Mouse (Mus musculus): ENCODE results near the gene Hypk. TPM values are rescaled to one million over a fixed set of nuclear protein-coding genes. Genes with fewer than 3 reads are reported as not detected.

Hypk gene
- polyA plus RNA-seq, 1 experiment from 2014 or later, result 75.9 TPM

GRCm38 (mm10) chr2:121434854-121435253 is 18.2 kb upstream of the Hypk start:
- H3K36me3 ChIP-seq (ENCODE audit: control insufficient read depth, insufficient read depth, low read length), result peaks cover 41% of the 10 kb centered on the region
- no peaks in the 10 kb centered on the region for H3K9me3 ChIP-seq (ENCODE audit: control insufficient read depth, low read length)
- DNase-seq (ENCODE audit: low spot score) (no peak), ATAC-seq (ENCODE audit: low FRiP score, low TSS enrichment) (no peak)
- H3K4me3 ChIP-seq (ENCODE audit: low read depth, low read length), result no peak overlapping the region
- no peak overlapping the region for H3K27ac ChIP-seq (replicated peaks)
- TF ChIP-seq EP300 (optimal IDR thresholded peaks at IDR 0.05), result no peak
- peak; percentile 70 for TF ChIP-seq CTCF (IDR thresholded peaks at IDR 0.05; ENCODE audit: low read depth)
- H3K27me3 ChIP-seq (ENCODE audit: control insufficient read depth, insufficient read depth, low read length), result no peaks in the 10 kb centered on the region
- no peak overlapping the region for H3K4me2 ChIP-seq (replicated peaks; ENCODE audit: low read depth)
- 100% methylated on average over 1 of the region's 1 CpGs for WGBS
- H3K4me1 ChIP-seq (replicated peaks; ENCODE audit: control insufficient read depth, insufficient read depth), result no peaks in the 10 kb centered on the region
- H3K9ac ChIP-seq (ENCODE audit: low read length), result no peak overlapping the region

- no peak for DNase-seq (ENCODE audit: low spot score)
- Histone ChIP-seq H3K36me3 (ENCODE audit: control insufficient read depth, insufficient read depth, low read length) (peaks cover 6% of the 10 kb centered on the region; the same call in 1 of the 2 replicates), H3K27ac (replicated peaks) (no peak overlapping the region), H3K4me1 (replicated peaks; ENCODE audit: control insufficient read depth, insufficient read depth) (0 out of 2 replicates have a peak, but pooled peaks cover 5% of the 10 kb centered on the region), H3K4me2 (replicated peaks; ENCODE audit: low read depth) (no peak overlapping the region), H3K4me3 (ENCODE audit: low read depth, low read length) (no peak overlapping the region), H3K9me3 (ENCODE audit: control insufficient read depth, low read length) (no peaks in the 10 kb centered on the region), H3K9ac (ENCODE audit: low read length) (no peak overlapping the region), H3K27me3 (ENCODE audit: control insufficient read depth, insufficient read depth, low read length) (no peaks in the 10 kb centered on the region)
- ATAC-seq (ENCODE audit: low FRiP score, low TSS enrichment), result no peak
- 67% methylated on average over 4 of the region's 4 CpGs for WGBS
- TF ChIP-seq EP300 (optimal IDR thresholded peaks at IDR 0.05) (no peak), CTCF (IDR thresholded peaks at IDR 0.05; ENCODE audit: low read depth) (no peak)
Measured at GRCm38 (mm10) chr2:121439746-121440145, 13.3 kb upstream of the Hypk start.

- H3K4me3 ChIP-seq (ENCODE audit: low read depth, low read length), result no peak overlapping the region
- no peak overlapping the region for H3K4me2 ChIP-seq (replicated peaks; ENCODE audit: low read depth)
- ATAC-seq (ENCODE audit: low FRiP score, low TSS enrichment), result no peak
- H3K4me1 ChIP-seq (replicated peaks; ENCODE audit: control insufficient read depth, insufficient read depth), result 0 out of 2 replicates have a peak, but pooled peaks cover 5% of the 10 kb centered on the region
- H3K9ac ChIP-seq (ENCODE audit: low read length), result no peak overlapping the region
- H3K27me3 ChIP-seq (ENCODE audit: control insufficient read depth, insufficient read depth, low read length), result no peaks in the 10 kb centered on the region
- no peaks in the 10 kb centered on the region for H3K9me3 ChIP-seq (ENCODE audit: control insufficient read depth, low read length)
- no peak for DNase-seq (ENCODE audit: low spot score)
- TF ChIP-seq CTCF (IDR thresholded peaks at IDR 0.05; ENCODE audit: low read depth) (no peak), EP300 (optimal IDR thresholded peaks at IDR 0.05) (no peak)
- no peak overlapping the region for H3K27ac ChIP-seq (replicated peaks)
- 53% methylated on average over 5 of the region's 5 CpGs for WGBS
- peaks cover 6% of the 10 kb centered on the region; the same call in 1 of the 2 replicates for H3K36me3 ChIP-seq (ENCODE audit: control insufficient read depth, insufficient read depth, low read length)
Measured at GRCm38 (mm10) chr2:121440834-121441605, 12.1 kb upstream of the Hypk start.

- TF ChIP-seq EP300 (optimal IDR thresholded peaks at IDR 0.05) (no peak), CTCF (IDR thresholded peaks at IDR 0.05; ENCODE audit: low read depth) (no peak)
- Histone ChIP-seq H3K4me2 (replicated peaks; ENCODE audit: low read depth) (peak overlapping the region; percentile 91), H3K9ac (ENCODE audit: low read length) (peak overlapping the region; percentile 58), H3K9me3 (ENCODE audit: control insufficient read depth, low read length) (no peaks in the 10 kb centered on the region), H3K27ac (replicated peaks) (no peak overlapping the region), H3K27me3 (ENCODE audit: control insufficient read depth, insufficient read depth, low read length) (no peaks in the 10 kb centered on the region), H3K4me3 (ENCODE audit: low read depth, low read length) (peak overlapping the region; percentile 41), H3K36me3 (ENCODE audit: control insufficient read depth, insufficient read depth, low read length) (peaks cover 6% of the 10 kb centered on the region; the same call in 1 of the 2 replicates), H3K4me1 (replicated peaks; ENCODE audit: control insufficient read depth, insufficient read depth) (0 out of 2 replicates have a peak, but pooled peaks cover 5% of the 10 kb centered on the region)
- DNase-seq (ENCODE audit: low spot score), result no peak
- 9% methylated on average over 11 of the region's 11 CpGs for WGBS
- peak; percentile 27; the same call in 1 of the 2 replicates for ATAC-seq (ENCODE audit: low FRiP score, low TSS enrichment)
Measured at GRCm38 (mm10) chr2:121441800-121442199, 11.3 kb upstream of the Hypk start.

- H3K4me3 ChIP-seq (ENCODE audit: low read depth, low read length), result peak overlapping the region; percentile 41
Measured at GRCm38 (mm10) chr2:121442259-121443067, 10.6 kb upstream of the Hypk start.

More at GRCm38 (mm10) chr2:121442259-121443067, 10.6 kb upstream of the Hypk start:
- no peak for TF ChIP-seq CTCF (IDR thresholded peaks at IDR 0.05; ENCODE audit: low read depth)
- TF ChIP-seq EP300 (optimal IDR thresholded peaks at IDR 0.05), result no peak
- Histone ChIP-seq H3K27me3 (ENCODE audit: control insufficient read depth, insufficient read depth, low read length) (no peaks in the 10 kb centered on the region), H3K4me2 (replicated peaks; ENCODE audit: low read depth) (peak overlapping the region; percentile 91), H3K9me3 (ENCODE audit: control insufficient read depth, low read length) (no peaks in the 10 kb centered on the region), H3K27ac (replicated peaks) (peak overlapping the region; percentile 63; the same call in 1 of the 2 replicates), H3K9ac (ENCODE audit: low read length) (peak overlapping the region; percentile 58), H3K4me1 (replicated peaks; ENCODE audit: control insufficient read depth, insufficient read depth) (0 out of 2 replicates have a peak, but pooled peaks cover 5% of the 10 kb centered on the region), H3K36me3 (ENCODE audit: control insufficient read depth, insufficient read depth, low read length) (peaks cover 6% of the 10 kb centered on the region; the same call in 1 of the 2 replicates)
- ATAC-seq (ENCODE audit: low FRiP score, low TSS enrichment) (peak; percentile 92), DNase-seq (ENCODE audit: low spot score) (peak; percentile 94)
- 2% methylated on average over 30 of the region's 30 CpGs for WGBS
